Mouse (Mus musculus): ENCODE results near the gene Zdhhc18. TPM values are rescaled to one million over a fixed set of nuclear protein-coding genes. Genes with fewer than 3 reads are reported as not detected.
A peak's percentile ranks its signal among the peaks of the same experiment; 100 is the strongest.
"Not testable (repeated sequence)": the region's sequence is repeated elsewhere in the genome, so short reads cannot be mapped to it uniquely, and the experiment has no call there.

Gene Zdhhc18
- polyA plus RNA-seq, 1 experiment from 2014 or later = 3.8 TPM

GRCm38 (mm10) chr4:133660193-133661155 lies 10.5 kb upstream of the Zdhhc18 start:
- Histone ChIP-seq H3K9ac (peak overlapping the region; percentile 44), H3K4me3 (replicated peaks) (peak overlapping the region; percentile 40), H3K27ac (peak overlapping the region; percentile 99), H3K9me3 (replicated peaks) (no peaks in the 10 kb centered on the region), H3K36me3 (peaks cover 30% of the 10 kb centered on the region), H3K4me1 (peaks cover 61% of the 10 kb centered on the region), H3K27me3 (no peaks in the 10 kb centered on the region), H3K4me2 (peak overlapping the region; percentile 63)
- 10% methylated on average over 10 of the region's 10 CpGs for WGBS
- ATAC-seq (replicated peaks; ENCODE audit: low FRiP score) = peak; percentile 61

GRCm38 (mm10) chr4:133659497-133660192 lies 9.7 kb upstream of the Zdhhc18 start:
- Histone ChIP-seq H3K4me2 (peak overlapping the region; percentile 63), H3K4me1 (peaks cover 61% of the 10 kb centered on the region), H3K9ac (peak overlapping the region; percentile 44), H3K36me3 (peaks cover 22% of the 10 kb centered on the region), H3K27ac (peak overlapping the region; percentile 99), H3K27me3 (no peaks in the 10 kb centered on the region), H3K4me3 (replicated peaks) (peak overlapping the region; percentile 40), H3K9me3 (replicated peaks) (no peaks in the 10 kb centered on the region)
- peak; percentile 20; the same call in 1 of the 2 replicates for ATAC-seq (replicated peaks; ENCODE audit: low FRiP score)
- WGBS = 4% methylated on average over 15 of the region's 15 CpGs

- H3K9ac ChIP-seq = no peak overlapping the region
- H3K4me2 ChIP-seq = peak overlapping the region; percentile 63
- peaks cover 61% of the 10 kb centered on the region for H3K4me1 ChIP-seq
- ATAC-seq (replicated peaks; ENCODE audit: low FRiP score) = no peak
- peaks cover 15% of the 10 kb centered on the region for H3K36me3 ChIP-seq
- H3K27ac ChIP-seq = peak overlapping the region; percentile 99
- H3K4me3 ChIP-seq (replicated peaks) = no peak overlapping the region
- 41% methylated on average over 2 of the region's 2 CpGs for WGBS
- no peaks in the 10 kb centered on the region for H3K9me3 ChIP-seq (replicated peaks)
- no peaks in the 10 kb centered on the region for H3K27me3 ChIP-seq
Observed at GRCm38 (mm10) chr4:133658729-133659128, 8.8 kb upstream of the Zdhhc18 start.

GRCm38 (mm10) chr4:133657829-133658458 lies 8.0 kb upstream of the Zdhhc18 start:
- no peak for ATAC-seq (replicated peaks; ENCODE audit: low FRiP score)
- H3K36me3 ChIP-seq = peaks cover 12% of the 10 kb centered on the region
- no peaks in the 10 kb centered on the region for H3K9me3 ChIP-seq (replicated peaks)
- WGBS = 71% methylated on average over 5 of the region's 5 CpGs
- peak overlapping the region; percentile 10; the same call in 1 of the 2 replicates for H3K27ac ChIP-seq
- H3K4me3 ChIP-seq (replicated peaks) = no peak overlapping the region
- H3K4me1 ChIP-seq = peaks cover 61% of the 10 kb centered on the region
- no peak overlapping the region for H3K9ac ChIP-seq
- H3K4me2 ChIP-seq = no peak overlapping the region
- no peaks in the 10 kb centered on the region for H3K27me3 ChIP-seq

- peaks cover 3% of the 10 kb centered on the region for H3K36me3 ChIP-seq
- no peak overlapping the region for H3K9ac ChIP-seq
- WGBS = 25% methylated on average over 4 of the region's 4 CpGs
- H3K9me3 ChIP-seq (replicated peaks) = no peaks in the 10 kb centered on the region
- H3K27me3 ChIP-seq = no peaks in the 10 kb centered on the region
- peaks cover 60% of the 10 kb centered on the region for H3K4me1 ChIP-seq
- no peak overlapping the region for H3K4me3 ChIP-seq (replicated peaks)
- 0 out of 2 replicates have a peak, but pooled peaks have one; percentile 37 for ATAC-seq (replicated peaks; ENCODE audit: low FRiP score)
- H3K27ac ChIP-seq = peak overlapping the region; percentile 75
- H3K4me2 ChIP-seq = no peak overlapping the region
Observed at GRCm38 (mm10) chr4:133656997-133657396, 7.0 kb upstream of the Zdhhc18 start.

- no peak overlapping the region for H3K4me2 ChIP-seq
- no peak overlapping the region for H3K4me3 ChIP-seq (replicated peaks)
- peak; percentile 72 for ATAC-seq (replicated peaks; ENCODE audit: low FRiP score)
- no peak overlapping the region for H3K9ac ChIP-seq
- H3K27ac ChIP-seq = peak overlapping the region; percentile 75
- H3K9me3 ChIP-seq (replicated peaks) = no peaks in the 10 kb centered on the region
- peaks cover 62% of the 10 kb centered on the region for H3K4me1 ChIP-seq
- 36% methylated on average over 4 of the region's 4 CpGs for WGBS
- no peaks in the 10 kb centered on the region for H3K27me3 ChIP-seq
- no peaks in the 10 kb centered on the region for H3K36me3 ChIP-seq
Observed at GRCm38 (mm10) chr4:133656294-133656693, 6.3 kb upstream of the Zdhhc18 start.

GRCm38 (mm10) chr4:133654070-133654469 lies 4.1 kb upstream of the Zdhhc18 start:
- H3K4me3 ChIP-seq (replicated peaks); H3K4me2 ChIP-seq; ATAC-seq (replicated peaks; ENCODE audit: low FRiP score); H3K27ac ChIP-seq; H3K9me3 ChIP-seq (replicated peaks); H3K27me3 ChIP-seq; H3K9ac ChIP-seq; H3K36me3 ChIP-seq: not testable (repeated sequence)
- H3K4me1 ChIP-seq = peaks cover 47% of the 10 kb centered on the region
- 92% methylated on average over 5 of the region's 5 CpGs for WGBS

GRCm38 (mm10) chr4:133652746-133653145 lies 2.8 kb upstream of the Zdhhc18 start:
- Histone ChIP-seq H3K27me3 (no peaks in the 10 kb centered on the region), H3K4me3 (replicated peaks) (no peak overlapping the region), H3K27ac (no peak overlapping the region), H3K36me3 (no peaks in the 10 kb centered on the region), H3K4me1 (peaks cover 35% of the 10 kb centered on the region), H3K4me2 (no peak overlapping the region), H3K9ac (no peak overlapping the region), H3K9me3 (replicated peaks) (no peaks in the 10 kb centered on the region)
- no peak for ATAC-seq (replicated peaks; ENCODE audit: low FRiP score)
- 84% methylated on average over 10 of the region's 10 CpGs for WGBS

- Histone ChIP-seq H3K4me2 (no peak overlapping the region), H3K4me3 (replicated peaks) (no peak overlapping the region), H3K9ac (no peak overlapping the region), H3K27ac (no peak overlapping the region), H3K36me3 (no peaks in the 10 kb centered on the region), H3K9me3 (replicated peaks) (no peaks in the 10 kb centered on the region), H3K27me3 (no peaks in the 10 kb centered on the region), H3K4me1 (peaks cover 30% of the 10 kb centered on the region)
- 55% methylated on average over 4 of the region's 4 CpGs for WGBS
- no peak for ATAC-seq (replicated peaks; ENCODE audit: low FRiP score)
Observed at GRCm38 (mm10) chr4:133651986-133652385, 2.0 kb upstream of the Zdhhc18 start.

GRCm38 (mm10) chr4:133651445-133651844 lies 1.5 kb upstream of the Zdhhc18 start:
- Histone ChIP-seq H3K9me3 (replicated peaks) (no peaks in the 10 kb centered on the region), H3K4me2 (0 out of 2 replicates have a peak overlapping the region, but pooled peaks have one; percentile 3), H3K9ac (no peak overlapping the region), H3K4me1 (peaks cover 24% of the 10 kb centered on the region), H3K27me3 (no peaks in the 10 kb centered on the region), H3K27ac (0 out of 2 replicates have a peak overlapping the region, but pooled peaks have one; percentile 27), H3K36me3 (no peaks in the 10 kb centered on the region), H3K4me3 (replicated peaks) (no peak overlapping the region)
- no peak for ATAC-seq (replicated peaks; ENCODE audit: low FRiP score)
- 35% methylated on average over 10 of the region's 10 CpGs for WGBS

- peak overlapping the region; percentile 55 for H3K4me2 ChIP-seq
- WGBS = 87% methylated on average over 5 of the region's 5 CpGs
- H3K4me1 ChIP-seq = peaks cover 17% of the 10 kb centered on the region
- H3K4me3 ChIP-seq (replicated peaks) = peak overlapping the region; percentile 31
- peak overlapping the region; percentile 63 for H3K27ac ChIP-seq
- H3K36me3 ChIP-seq; H3K9ac ChIP-seq; ATAC-seq (replicated peaks; ENCODE audit: low FRiP score); H3K9me3 ChIP-seq (replicated peaks); H3K27me3 ChIP-seq: not testable (repeated sequence)
Observed at GRCm38 (mm10) chr4:133649464-133649863, 490 bp downstream of the Zdhhc18 start.
